Mouse (Mus musculus): ENCODE measurements around the gene Gm17334. TPM values are rescaled to one million over a fixed set of nuclear protein-coding genes. Genes with fewer than 3 reads are reported as not detected.
A peak's percentile ranks its signal among the peaks of the same experiment; 100 is the strongest.

Gene Gm17334
- polyA plus RNA-seq, 1 experiment = 1.2 TPM

DNA sequence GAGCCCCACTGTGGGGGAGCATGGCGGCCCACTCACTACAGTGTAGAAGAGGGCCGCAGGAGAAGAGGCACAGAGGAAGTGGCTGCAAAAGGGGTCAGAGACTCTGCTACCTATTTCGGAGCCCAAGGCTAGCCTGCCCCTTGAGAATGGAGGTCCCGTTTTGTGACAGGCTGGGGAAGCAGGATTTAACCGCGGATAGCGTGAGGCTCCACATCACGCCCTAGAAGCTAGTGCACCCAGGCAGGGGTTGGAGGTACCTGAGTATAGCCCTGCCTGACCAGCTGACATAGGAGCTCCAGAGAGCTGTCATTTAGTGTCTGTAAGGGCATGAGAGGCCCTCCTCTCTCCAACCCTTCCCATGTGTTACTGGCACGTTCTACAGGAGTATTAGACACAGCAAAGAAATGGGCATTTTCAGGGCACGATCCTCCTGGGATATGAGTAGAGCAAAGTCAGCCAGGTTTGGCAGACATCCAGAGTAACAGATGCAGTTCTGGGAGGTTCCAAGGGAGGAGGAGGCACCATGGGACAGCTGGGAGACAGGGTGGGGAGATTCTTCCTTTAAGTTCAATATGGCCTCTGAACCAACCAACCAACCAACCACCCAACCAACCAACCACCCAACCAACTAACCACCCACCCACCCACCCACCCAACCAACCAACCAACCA is 25.2 kb upstream of the Gm17334 start:
- H3K27me3 ChIP-seq (ENCODE audit: control insufficient read depth, insufficient read depth, low read length) = no peaks in the 10 kb centered on the region
- H3K36me3 ChIP-seq (ENCODE audit: control insufficient read depth, insufficient read depth, low read length) = no peaks in the 10 kb centered on the region
- peaks cover 34% of the 10 kb centered on the region; the same call in 1 of the 2 replicates for H3K4me1 ChIP-seq (ENCODE audit: control insufficient read depth, insufficient read depth, insufficient read length)
- no peak for DNase-seq (ENCODE audit: low read depth in 1 of 2, low spot score in 2 of 2)
- no peak overlapping the region for H3K4me3 ChIP-seq (ENCODE audit: extremely low read depth, insufficient read depth, insufficient read length)
- no peak overlapping the region for H3K27ac ChIP-seq (ENCODE audit: insufficient read depth, low read length)
- TF ChIP-seq CTCF (IDR thresholded peaks at IDR 0.05; ENCODE audit: extremely low read depth, insufficient read depth, insufficient read length, insufficient replicate concordance) (no peak), POLR2A (IDR thresholded peaks at IDR 0.05; ENCODE audit: low read depth, low read length) (no peak)
- WGBS = 84% methylated on average over 10 of the region's 10 CpGs

DNA sequence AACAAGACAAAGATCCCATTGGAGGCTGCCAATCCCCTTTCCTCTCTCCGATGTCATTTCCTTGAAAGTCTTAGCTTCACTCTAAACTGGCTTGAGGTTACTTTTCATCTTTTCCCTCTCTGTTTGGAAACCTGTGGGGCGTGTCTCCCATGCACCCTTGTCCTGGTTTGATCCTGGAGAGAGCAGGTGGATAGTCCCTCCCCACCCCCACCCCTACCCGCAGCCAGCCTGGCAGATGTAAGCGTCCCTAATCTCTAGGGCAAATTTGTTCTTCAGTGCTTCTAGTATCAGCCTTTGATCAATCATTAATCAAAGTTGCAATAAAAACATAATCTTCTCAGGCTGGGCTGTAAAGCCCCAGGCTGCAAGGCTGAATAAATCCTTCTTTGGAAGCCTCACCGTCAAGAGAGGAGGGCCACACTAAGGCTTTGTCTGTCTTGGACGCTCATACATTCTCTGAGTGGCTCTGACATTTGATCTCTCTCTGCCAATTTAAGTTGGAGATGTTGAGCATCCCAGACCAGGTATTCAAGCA is 24.5 kb upstream of the Gm17334 start:
- WGBS = 81% methylated on average over 6 of the region's 6 CpGs
- TF ChIP-seq POLR2A (IDR thresholded peaks at IDR 0.05; ENCODE audit: low read depth, low read length) (no peak), CTCF (IDR thresholded peaks at IDR 0.05; ENCODE audit: extremely low read depth, insufficient read depth, insufficient read length, insufficient replicate concordance) (no peak)
- no peak overlapping the region for H3K27ac ChIP-seq (ENCODE audit: insufficient read depth, low read length)
- H3K4me3 ChIP-seq (ENCODE audit: extremely low read depth, insufficient read depth, insufficient read length) = no peak overlapping the region
- H3K4me1 ChIP-seq (ENCODE audit: control insufficient read depth, insufficient read depth, insufficient read length) = peaks cover 27% of the 10 kb centered on the region; the same call in 1 of the 2 replicates
- no peak for DNase-seq (ENCODE audit: low read depth in 1 of 2, low spot score in 2 of 2)
- H3K36me3 ChIP-seq (ENCODE audit: control insufficient read depth, insufficient read depth, low read length) = no peaks in the 10 kb centered on the region
- H3K27me3 ChIP-seq (ENCODE audit: control insufficient read depth, insufficient read depth, low read length) = no peaks in the 10 kb centered on the region

DNA sequence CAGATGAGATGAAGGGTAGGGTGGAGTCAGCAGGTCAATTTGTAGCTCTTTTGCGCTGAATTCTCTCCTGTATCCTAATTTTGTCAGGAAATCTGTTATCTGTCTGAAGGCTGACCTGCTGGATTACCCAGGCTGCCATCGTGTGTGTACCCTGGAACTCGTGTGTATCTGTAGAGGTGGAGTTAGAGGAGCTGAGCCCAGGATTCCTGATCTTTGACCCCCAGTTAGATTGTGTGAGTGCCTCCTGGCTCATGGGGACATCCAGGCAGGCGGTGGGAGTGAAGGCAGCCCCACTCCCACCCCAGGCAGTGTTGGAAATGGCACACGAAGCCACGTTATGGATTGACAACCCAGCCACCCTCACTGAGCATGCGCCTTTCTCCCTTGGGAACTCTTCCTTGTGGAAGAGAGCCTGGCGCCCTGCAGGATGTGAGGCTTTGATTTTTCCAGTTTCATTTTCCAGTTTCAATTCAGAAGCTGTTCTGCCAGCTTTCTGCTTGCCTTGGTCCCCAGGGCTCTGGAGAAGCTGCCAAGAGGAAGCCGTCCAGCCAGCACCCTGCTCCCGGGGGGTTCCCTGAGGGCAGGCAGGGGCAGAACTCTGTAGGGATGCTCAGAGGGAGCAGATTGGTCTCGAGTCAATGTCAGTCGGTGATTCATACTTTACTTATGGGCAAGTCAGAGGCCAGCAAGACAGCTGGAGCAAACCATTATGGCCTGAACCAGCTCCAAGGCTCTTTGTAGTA is 23.6 kb upstream of the Gm17334 start:
- WGBS = 61% methylated on average over 12 of the region's 12 CpGs
- Histone ChIP-seq H3K4me1 (ENCODE audit: control insufficient read depth, insufficient read depth, insufficient read length) (peaks cover 27% of the 10 kb centered on the region; the same call in 1 of the 2 replicates), H3K27ac (ENCODE audit: insufficient read depth, low read length) (peak overlapping the region; percentile 87), H3K27me3 (ENCODE audit: control insufficient read depth, insufficient read depth, low read length) (no peaks in the 10 kb centered on the region), H3K36me3 (ENCODE audit: control insufficient read depth, insufficient read depth, low read length) (no peaks in the 10 kb centered on the region), H3K4me3 (ENCODE audit: extremely low read depth, insufficient read depth, insufficient read length) (no peak overlapping the region)
- no peak for DNase-seq (ENCODE audit: low read depth in 1 of 2, low spot score in 2 of 2)
- TF ChIP-seq CTCF (IDR thresholded peaks at IDR 0.05; ENCODE audit: extremely low read depth, insufficient read depth, insufficient read length, insufficient replicate concordance) = no peak
- TF ChIP-seq POLR2A (IDR thresholded peaks at IDR 0.05; ENCODE audit: low read depth, low read length) = no peak

DNA sequence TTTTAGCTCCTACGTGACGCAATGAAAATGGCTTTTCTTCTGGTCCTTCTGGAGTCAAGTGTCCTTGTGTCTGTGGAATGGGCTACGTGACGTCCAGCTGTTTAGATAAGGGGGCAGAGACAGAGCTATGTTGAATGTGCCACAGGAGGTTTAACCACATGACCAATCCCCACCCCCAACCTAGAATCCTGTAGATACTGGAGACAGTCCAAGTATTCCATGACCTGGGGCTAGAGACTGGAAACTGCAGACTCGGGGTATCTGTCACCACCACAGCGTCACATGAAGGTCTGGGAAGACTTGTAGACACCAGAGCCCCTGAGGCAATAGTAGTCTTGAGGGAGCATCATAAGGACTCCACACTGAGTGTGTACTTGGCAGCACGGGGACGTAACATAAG is 22.8 kb upstream of the Gm17334 start:
- peaks cover 27% of the 10 kb centered on the region; the same call in 1 of the 2 replicates for H3K4me1 ChIP-seq (ENCODE audit: control insufficient read depth, insufficient read depth, insufficient read length)
- WGBS = 71% methylated on average over 8 of the region's 8 CpGs
- H3K27me3 ChIP-seq (ENCODE audit: control insufficient read depth, insufficient read depth, low read length) = no peaks in the 10 kb centered on the region
- TF ChIP-seq POLR2A (IDR thresholded peaks at IDR 0.05; ENCODE audit: low read depth, low read length) (no peak), CTCF (IDR thresholded peaks at IDR 0.05; ENCODE audit: extremely low read depth, insufficient read depth, insufficient read length, insufficient replicate concordance) (no peak)
- no peaks in the 10 kb centered on the region for H3K36me3 ChIP-seq (ENCODE audit: control insufficient read depth, insufficient read depth, low read length)
- no peak overlapping the region for H3K4me3 ChIP-seq (ENCODE audit: extremely low read depth, insufficient read depth, insufficient read length)
- no peak for DNase-seq (ENCODE audit: low read depth in 1 of 2, low spot score in 2 of 2)
- peak overlapping the region; percentile 87 for H3K27ac ChIP-seq (ENCODE audit: insufficient read depth, low read length)

DNA sequence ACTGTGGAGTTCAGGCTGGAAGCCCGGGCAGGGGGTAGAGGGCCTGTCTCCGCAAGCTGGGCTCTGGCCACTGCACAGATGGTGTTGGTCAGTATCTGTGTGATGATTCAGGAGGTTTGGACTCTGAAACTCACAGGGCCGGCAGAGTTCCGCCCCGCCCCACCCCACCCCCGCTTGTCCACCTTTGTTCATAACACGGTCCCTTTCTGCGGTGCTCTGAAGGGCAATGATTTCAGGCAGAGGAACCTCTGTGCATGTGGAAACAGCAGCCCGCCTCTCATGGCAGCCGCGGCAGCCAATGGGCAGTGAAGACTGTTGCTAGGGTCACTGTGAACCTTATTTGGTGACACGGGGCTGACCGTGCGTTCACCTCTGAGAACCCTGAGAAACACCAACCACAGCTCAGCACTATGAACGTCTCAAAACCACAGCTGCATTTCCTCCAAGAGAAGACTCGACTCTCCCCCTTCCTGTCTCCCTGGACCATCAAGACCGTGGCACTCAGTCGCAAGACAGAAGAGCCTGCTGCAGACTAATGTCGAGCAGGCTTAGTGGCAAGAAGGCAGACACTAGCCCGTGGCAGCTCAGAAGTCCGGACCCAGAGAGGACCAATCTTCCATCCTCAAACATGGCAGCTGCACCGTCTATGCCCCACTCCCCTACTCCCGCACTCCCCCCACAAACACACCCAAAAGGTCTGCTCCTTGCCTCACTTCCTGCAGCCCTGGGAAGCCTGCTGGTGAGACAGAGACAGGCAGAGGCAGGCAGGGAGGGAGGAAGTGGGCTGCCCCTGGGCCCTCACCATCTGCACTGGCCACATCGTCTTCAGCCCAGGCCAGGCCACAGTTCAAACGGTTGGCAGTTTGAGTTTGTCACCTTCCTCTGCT is 21.9 kb upstream of the Gm17334 start:
- DNase-seq (ENCODE audit: low read depth in 1 of 2, low spot score in 2 of 2) = peak; percentile 60 to 69
- H3K4me1 ChIP-seq (ENCODE audit: control insufficient read depth, insufficient read depth, insufficient read length) = peaks cover 24% of the 10 kb centered on the region; the same call in 1 of the 2 replicates
- peak overlapping the region; percentile 35; the same call in 1 of the 2 replicates for H3K4me3 ChIP-seq (ENCODE audit: extremely low read depth, insufficient read depth, insufficient read length)
- peak overlapping the region; percentile 87 for H3K27ac ChIP-seq (ENCODE audit: insufficient read depth, low read length)
- WGBS = 5% methylated on average over 25 of the region's 25 CpGs
- H3K36me3 ChIP-seq (ENCODE audit: control insufficient read depth, insufficient read depth, low read length) = no peaks in the 10 kb centered on the region
- TF ChIP-seq CTCF (IDR thresholded peaks at IDR 0.05; ENCODE audit: extremely low read depth, insufficient read depth, insufficient read length, insufficient replicate concordance) = peak; percentile 24; the same call in 1 of the 2 replicates
- TF ChIP-seq POLR2A (IDR thresholded peaks at IDR 0.05; ENCODE audit: low read depth, low read length) = no peak; the same call in 1 of the 2 replicates
- no peaks in the 10 kb centered on the region for H3K27me3 ChIP-seq (ENCODE audit: control insufficient read depth, insufficient read depth, low read length)

DNA sequence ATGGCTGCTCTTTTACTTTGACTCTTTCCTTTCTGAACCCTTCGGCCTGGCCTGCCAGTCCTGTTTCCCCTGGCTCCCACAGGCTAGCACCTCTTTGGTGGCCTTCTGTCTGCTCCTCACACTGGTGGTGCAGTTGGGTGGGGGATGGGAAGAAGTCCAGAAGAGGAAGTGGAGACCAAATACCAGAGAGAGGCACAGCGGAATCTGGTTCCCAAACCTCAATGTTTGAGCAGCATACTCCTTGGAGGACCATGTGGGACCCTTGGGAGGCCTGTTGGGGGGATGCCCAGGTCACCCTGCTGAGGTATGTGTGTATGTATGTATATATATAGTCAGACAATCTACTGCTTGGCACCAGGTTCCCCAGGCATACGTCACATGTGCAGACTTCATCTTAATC is 21.0 kb upstream of the Gm17334 start:
- peaks cover 17% of the 10 kb centered on the region; the same call in 1 of the 2 replicates for H3K4me1 ChIP-seq (ENCODE audit: control insufficient read depth, insufficient read depth, insufficient read length)
- peak in 1 of 2 experiments; percentile 41 for DNase-seq (ENCODE audit: low read depth in 1 of 2, low spot score in 2 of 2)
- H3K4me3 ChIP-seq (ENCODE audit: extremely low read depth, insufficient read depth, insufficient read length) = no peak overlapping the region
- H3K27ac ChIP-seq (ENCODE audit: insufficient read depth, low read length) = peak overlapping the region; percentile 87
- no peaks in the 10 kb centered on the region for H3K36me3 ChIP-seq (ENCODE audit: control insufficient read depth, insufficient read depth, low read length)
- no peaks in the 10 kb centered on the region for H3K27me3 ChIP-seq (ENCODE audit: control insufficient read depth, insufficient read depth, low read length)
- TF ChIP-seq CTCF (IDR thresholded peaks at IDR 0.05; ENCODE audit: extremely low read depth, insufficient read depth, insufficient read length, insufficient replicate concordance) = no peak
- WGBS = 16% methylated on average over 3 of the region's 3 CpGs
